Mouse (Mus musculus) forebrain, embryonic 13.5 days (tissue): ENCODE measurements at regions not wholly inside any gene's neighbourhood (a gene's known extent, or its start where the extent isn't known, plus 50 kb on each side); places are given as distances from the start of the nearest gene placed in this dataset.
A peak's percentile ranks its signal among the peaks of the same experiment; 100 is the strongest.

Experiments
- ATAC-seq: fragments of 200-750 bp; cut with Nextera tagmentation; 2 replicates; pipeline ENCODE4 v1.8.0; 2017
- H3K27ac ChIP-seq: fragments of 300-500 bp; sonication (generic); 2 replicates; pipeline ENCODE4 v1.5.1; 2015; ENCODE audit warnings: inconsistent platforms, mild to moderate bottlenecking, moderate library complexity
- H3K27me3 ChIP-seq: fragments of 300-500 bp; sonication (generic); 2 replicates; pipeline ENCODE4 v1.6.1; 2015; ENCODE audit warnings: mild to moderate bottlenecking, inconsistent platforms
- H3K36me3 ChIP-seq: fragments of 300-500 bp; sonication (generic); 2 replicates; pipeline ENCODE4 v1.6.1; 2015; ENCODE audit warnings: mild to moderate bottlenecking, inconsistent platforms; ENCODE audit not compliant: poor library complexity, severe bottlenecking
- H3K4me1 ChIP-seq: fragments of 300-500 bp; sonication (generic); 2 replicates; pipeline ENCODE4 v1.6.1; 2015; ENCODE audit warnings: inconsistent platforms
- H3K4me2 ChIP-seq: fragments of 300-500 bp; sonication (generic); 2 replicates; pipeline ENCODE4 v1.6.1; 2015; ENCODE audit warnings: inconsistent platforms, mild to moderate bottlenecking, moderate library complexity
- H3K4me3 ChIP-seq: fragments of 300-500 bp; sonication (generic); 2 replicates; pipeline ENCODE4 v1.5.1; 2015; ENCODE audit warnings: mild to moderate bottlenecking, inconsistent platforms
- H3K9ac ChIP-seq: fragments of 300-500 bp; sonication (generic); 2 replicates; pipeline ENCODE4 v1.6.1; 2015; ENCODE audit warnings: mild to moderate bottlenecking, inconsistent platforms
- H3K9me3 ChIP-seq: fragments of 300-500 bp; sonication (generic); replicated peaks from 2 replicates; pipeline ENCODE4 v1.6.1; 2016; ENCODE audit warnings: inconsistent platforms
- WGBS: fragments of 180-500 bp; shearing (Covaris S2); methylation state at CpG from one replicate; pipeline ENCODE4 v1.1.7; 2015; 5-methylcytosine and 5-hydroxymethylcytosine counted together

- peaks cover 56% of the 10 kb centered on the region for H3K4me1 ChIP-seq
These were observed 78.8 kb upstream of the Dlx2 start for GRCm38 (mm10) chr2:71625298-71625902.

GRCm38 (mm10) chr2:71626404-71626803 lies 79.8 kb upstream of the Dlx2 start:
- Histone ChIP-seq H3K4me3 (no peak overlapping the region), H3K9ac (no peak overlapping the region), H3K4me1 (peaks cover 57% of the 10 kb centered on the region), H3K27me3 (no peaks in the 10 kb centered on the region), H3K27ac (peak overlapping the region; percentile 78; the same call in 1 of the 2 replicates), H3K9me3 (no peaks in the 10 kb centered on the region), H3K4me2 (no peak overlapping the region), H3K36me3 (no peaks in the 10 kb centered on the region)
- no peak for ATAC-seq
- 66% methylated on average over 12 of the region's 12 CpGs for WGBS

More at GRCm38 (mm10) chr2:71625298-71625902, 78.8 kb upstream of the Dlx2 start:
- Histone ChIP-seq H3K36me3 (no peaks in the 10 kb centered on the region), H3K4me2 (no peak overlapping the region), H3K4me3 (no peak overlapping the region), H3K9me3 (no peaks in the 10 kb centered on the region), H3K27me3 (no peaks in the 10 kb centered on the region), H3K27ac (peak overlapping the region; percentile 68), H3K9ac (no peak overlapping the region)
- whole genome bisulfite sequencing = 8% methylated on average over 7 of the region's 7 CpGs
- ATAC-seq = peak; percentile 73

GRCm38 (mm10) chr2:71627097-71627755 lies 80.7 kb upstream of the Dlx2 start:
- ATAC-seq = peak; percentile 55

GRCm38 (mm10) chr2:71628821-71629220 lies 82.3 kb upstream of the Dlx2 start:
- peak overlapping the region; percentile 66; the same call in 1 of the 2 replicates for H3K9ac ChIP-seq
- H3K27ac ChIP-seq = peak overlapping the region; percentile 66; the same call in 1 of the 2 replicates
- H3K27me3 ChIP-seq = no peaks in the 10 kb centered on the region
- peak overlapping the region; percentile 43; the same call in 1 of the 2 replicates for H3K4me3 ChIP-seq
- H3K4me1 ChIP-seq = peaks cover 57% of the 10 kb centered on the region
- ATAC-seq = no peak
- H3K9me3 ChIP-seq = no peaks in the 10 kb centered on the region
- H3K36me3 ChIP-seq = no peaks in the 10 kb centered on the region
- 13% methylated on average over 7 of the region's 7 CpGs for WGBS
- H3K4me2 ChIP-seq = peak overlapping the region; percentile 81

More at GRCm38 (mm10) chr2:71627097-71627755, 80.7 kb upstream of the Dlx2 start:
- peaks cover 57% of the 10 kb centered on the region for H3K4me1 ChIP-seq
- H3K27me3 ChIP-seq = no peaks in the 10 kb centered on the region
- H3K27ac ChIP-seq = peak overlapping the region; percentile 78
- H3K4me3 ChIP-seq = no peak overlapping the region
- no peak overlapping the region; the same call in 1 of the 2 replicates for H3K9ac ChIP-seq
- peak overlapping the region; percentile 36 for H3K4me2 ChIP-seq
- H3K9me3 ChIP-seq = no peaks in the 10 kb centered on the region
- WGBS = 20% methylated on average over 14 of the region's 14 CpGs
- no peaks in the 10 kb centered on the region for H3K36me3 ChIP-seq

GRCm38 (mm10) chr2:71629301-71630142 lies 83.0 kb upstream of the Dlx2 start:
- peak overlapping the region; percentile 66 for H3K9ac ChIP-seq
- under 1% methylated on average over 43 of the region's 43 CpGs for WGBS
- H3K27me3 ChIP-seq = no peaks in the 10 kb centered on the region
- peak overlapping the region; percentile 66 for H3K27ac ChIP-seq
- ATAC-seq = 0 out of 2 replicates have a peak, but pooled peaks have one; percentile 20
- H3K9me3 ChIP-seq = no peaks in the 10 kb centered on the region
- H3K36me3 ChIP-seq = no peaks in the 10 kb centered on the region
- peak overlapping the region; percentile 81 for H3K4me2 ChIP-seq
- H3K4me1 ChIP-seq = peaks cover 54% of the 10 kb centered on the region
- peak overlapping the region; percentile 43 for H3K4me3 ChIP-seq

GRCm38 (mm10) chr2:71630143-71630463 lies 83.5 kb upstream of the Dlx2 start:
- 1% methylated on average over 3 of the region's 3 CpGs for WGBS
- Histone ChIP-seq H3K36me3 (no peaks in the 10 kb centered on the region), H3K4me1 (peaks cover 49% of the 10 kb centered on the region), H3K27ac (peak overlapping the region; percentile 66), H3K4me2 (peak overlapping the region; percentile 81), H3K9me3 (no peaks in the 10 kb centered on the region), H3K27me3 (no peaks in the 10 kb centered on the region), H3K9ac (peak overlapping the region; percentile 66; the same call in 1 of the 2 replicates), H3K4me3 (peak overlapping the region; percentile 43)
- no peak for ATAC-seq

GRCm38 (mm10) chr2:71633471-71633870 lies 86.9 kb upstream of the Dlx2 start:
- Histone ChIP-seq H3K9ac (no peak overlapping the region), H3K27me3 (no peaks in the 10 kb centered on the region), H3K9me3 (no peaks in the 10 kb centered on the region), H3K27ac (no peak overlapping the region), H3K36me3 (no peaks in the 10 kb centered on the region), H3K4me2 (no peak overlapping the region), H3K4me3 (no peak overlapping the region), H3K4me1 (peaks cover 34% of the 10 kb centered on the region)
- WGBS = 70% methylated on average over 6 of the region's 6 CpGs
- no peak for ATAC-seq

GRCm38 (mm10) chr2:71634471-71634870 lies 87.9 kb upstream of the Dlx2 start:
- no peak overlapping the region for H3K4me2 ChIP-seq
- no peaks in the 10 kb centered on the region for H3K9me3 ChIP-seq
- ATAC-seq = no peak
- WGBS = 86% methylated on average over 3 of the region's 3 CpGs
- H3K27ac ChIP-seq = no peak overlapping the region
- H3K9ac ChIP-seq = no peak overlapping the region
- no peak overlapping the region for H3K4me3 ChIP-seq
- peaks cover 24% of the 10 kb centered on the region for H3K4me1 ChIP-seq
- H3K27me3 ChIP-seq = no peaks in the 10 kb centered on the region
- no peaks in the 10 kb centered on the region for H3K36me3 ChIP-seq

- Histone ChIP-seq H3K27me3 (no peaks in the 10 kb centered on the region), H3K9ac (0 out of 2 replicates have a peak overlapping the region, but pooled peaks have one; percentile 17), H3K36me3 (no peaks in the 10 kb centered on the region), H3K4me2 (no peak overlapping the region), H3K4me3 (no peak overlapping the region), H3K27ac (peak overlapping the region; percentile 70), H3K9me3 (0 out of 2 replicates have a peak, but pooled peaks cover 2% of the 10 kb centered on the region), H3K4me1 (peaks cover 14% of the 10 kb centered on the region)
- no peak for ATAC-seq
- 76% methylated on average over 4 of the region's 4 CpGs for WGBS
These were observed 89.6 kb upstream of the Dlx2 start for GRCm38 (mm10) chr2:71636134-71636533.

- peak; percentile 85 for ATAC-seq
- Histone ChIP-seq H3K9me3 (peaks cover 3% of the 10 kb centered on the region; the same call in 1 of the 2 replicates), H3K4me1 (peaks cover 14% of the 10 kb centered on the region), H3K27me3 (no peaks in the 10 kb centered on the region), H3K9ac (0 out of 2 replicates have a peak overlapping the region, but pooled peaks have one; percentile 17), H3K27ac (peak overlapping the region; percentile 70), H3K36me3 (no peaks in the 10 kb centered on the region), H3K4me3 (no peak overlapping the region), H3K4me2 (no peak overlapping the region)
- WGBS = 19% methylated on average over 4 of the region's 4 CpGs
These were observed 90.0 kb upstream of the Dlx2 start for GRCm38 (mm10) chr2:71636590-71636989.

GRCm38 (mm10) chr2:71640251-71640650 lies 93.7 kb upstream of the Dlx2 start:
- H3K27ac ChIP-seq = no peak overlapping the region
- H3K4me1 ChIP-seq = peaks cover 14% of the 10 kb centered on the region
- peaks cover 3% of the 10 kb centered on the region; the same call in 1 of the 2 replicates for H3K9me3 ChIP-seq
- no peaks in the 10 kb centered on the region for H3K36me3 ChIP-seq
- no peak for ATAC-seq
- H3K9ac ChIP-seq = no peak overlapping the region
- H3K4me3 ChIP-seq = no peak overlapping the region
- no peaks in the 10 kb centered on the region for H3K27me3 ChIP-seq
- H3K4me2 ChIP-seq = no peak overlapping the region
- WGBS = 98% methylated on average over 5 of the region's 5 CpGs

GRCm38 (mm10) chr2:71644038-71644470 lies 97.5 kb upstream of the Dlx2 start:
- no peaks in the 10 kb centered on the region for H3K36me3 ChIP-seq
- no peak overlapping the region for H3K27ac ChIP-seq
- no peaks in the 10 kb centered on the region for H3K27me3 ChIP-seq
- no peak overlapping the region for H3K4me2 ChIP-seq
- peaks cover 3% of the 10 kb centered on the region; the same call in 1 of the 2 replicates for H3K9me3 ChIP-seq
- H3K4me1 ChIP-seq = peaks cover 12% of the 10 kb centered on the region
- whole genome bisulfite sequencing = 70% methylated on average over 6 of the region's 6 CpGs
- no peak for ATAC-seq
- no peak overlapping the region for H3K9ac ChIP-seq
- H3K4me3 ChIP-seq = no peak overlapping the region
